Mouse (Mus musculus) gastrocnemius, postnatal 36 days (tissue): ENCODE data around the gene Nudt2. TPM values are rescaled to one million over a fixed set of nuclear protein-coding genes. Genes with fewer than 3 reads are reported as not detected.
"Not testable (repeated sequence)": the region's sequence is repeated elsewhere in the genome, so short reads cannot be mapped to it uniquely, and the experiment has no call there.

Experiments used
- DNase-seq, 2 experiments: peaks; one replicate each; pipeline ENCODE4 v3.0.0; 2022
- intact Hi-C: fragments of 180-260 bp; cut with DNase I; formaldehyde crosslinking; loops from one replicate; pipeline ENCODE4 v1.15.1; 2025
- long read RNA-seq, 2 experiments: library from polyadenylated mRNA; stranded (forward); transcript quantifications; one replicate each; pipeline ENCODE4 v2.0.0; 2021
- total RNA-seq, 2 experiments: library from RNA; stranded (reverse); gene quantifications; 2 replicates each; pipeline ENCODE4 v1.2.3; 2021

The Nudt2 gene
- total RNA-seq: 10 to 100 TPM; 21.9 to 22.4 TPM
- long read RNA-seq, experiment 1, transcript Nudt2-201 (3 exons, 845 nt): major isoform, 11 of 14 reads
- long read RNA-seq, experiment 1, partial matches to known transcripts: 3 of 14 reads
- long read RNA-seq, experiment 1, other reads (novel, unspliced or antisense): 0 of 14 reads
- long read RNA-seq, experiment 2, transcript Nudt2-201 (3 exons, 845 nt): major isoform, 20 of 23 reads
- long read RNA-seq, experiment 2, partial matches to known transcripts: 1 of 23 reads
- long read RNA-seq, experiment 2, other reads (novel, unspliced or antisense): 2 of 23 reads

GRCm38 (mm10) chr4:41464345-41465286 lies at the start of gene Nudt2, which contains the start of gene Kif24:
Gene Nudt2, plus strand, starts transcription at chr4:41465151.
Gene Kif24, minus strand, starts transcription at chr4:41464887.
- intact Hi-C loops: loop anchor here (5.0 kb wide), 2 partner anchors 153 to 248 kb away; partner anchors contain the start of gene Rpp25l

GRCm38 (mm10) chr4:41416966-41417365 lies 48.0 kb upstream of the Nudt2 start:
- no peak for DNase-seq
- intact Hi-C loops: no loop called here

More at GRCm38 (mm10) chr4:41464345-41465286, at the start of gene Nudt2, which contains the start of gene Kif24:
- DNase-seq: peak; percentile 93 to 98

GRCm38 (mm10) chr4:41438931-41439330 lies 26.0 kb upstream of the Nudt2 start:
- DNase-seq: no peak
- intact Hi-C loops: no loop called here

GRCm38 (mm10) chr4:41442790-41443302 lies 22.1 kb upstream of the Nudt2 start:
- intact Hi-C loops: no loop called here
- DNase-seq: no peak

GRCm38 (mm10) chr4:41447595-41447994 lies 17.4 kb upstream of the Nudt2 start:
- intact Hi-C loops: loop anchor here (5.0 kb wide), 1 partner anchor 35 kb away; no protein-coding TSS in a partner anchor
- no peak for DNase-seq

GRCm38 (mm10) chr4:41460690-41461089 lies 4.3 kb upstream of the Nudt2 start:
- intact Hi-C loops: no loop called here
- no peak for DNase-seq

GRCm38 (mm10) chr4:41463051-41463738 lies 1.8 kb upstream of the Nudt2 start:
- DNase-seq, intact Hi-C loops: not testable (repeated sequence)

GRCm38 (mm10) chr4:41465287-41465665 lies 325 bp downstream of the Nudt2 start:
- intact Hi-C loops: loop anchor here (5.0 kb wide), 2 partner anchors 152 to 247 kb away; partner anchors contain the start of gene Rpp25l
- DNase-seq: no peak

GRCm38 (mm10) chr4:41468396-41469080 lies 3.6 kb downstream of the Nudt2 start:
- intact Hi-C loops: loop anchor here (2.0 to 5.0 kb wide), 3 partner anchors 36 to 244 kb away; partner anchors contain the start of gene Rpp25l
- DNase-seq: peak; percentile 30 to 31

GRCm38 (mm10) chr4:41469199-41469598 lies 4.2 kb downstream of the Nudt2 start:
- intact Hi-C loops: loop anchor here (2.0 to 5.0 kb wide), 3 partner anchors 36 to 243 kb away; partner anchors contain the start of gene Rpp25l
- no peak for DNase-seq

GRCm38 (mm10) chr4:41470051-41470683 lies 5.2 kb downstream of the Nudt2 start:
- no peak for DNase-seq
- intact Hi-C loops: loop anchor here (5.0 kb wide), 1 partner anchor 177 kb away; no protein-coding TSS in a partner anchor

GRCm38 (mm10) chr4:41470684-41471383 lies 5.9 kb downstream of the Nudt2 start:
- DNase-seq: no peak
- intact Hi-C loops: loop anchor here (5.0 kb wide), 1 partner anchor 176 kb away; no protein-coding TSS in a partner anchor

GRCm38 (mm10) chr4:41471384-41471689 lies 6.4 kb downstream of the Nudt2 start:
- DNase-seq: no peak
- intact Hi-C loops: loop anchor here (5.0 kb wide), 1 partner anchor 176 kb away; no protein-coding TSS in a partner anchor

- peak in 1 of 2 experiments; percentile 17 for DNase-seq
- intact Hi-C loops: loop anchor here (5.0 kb wide), 1 partner anchor 135 kb away; no protein-coding TSS in a partner anchor
Observed at GRCm38 (mm10) chr4:41477648-41478160, 12.8 kb downstream of the Nudt2 start.

- intact Hi-C loops: loop anchor here (5.0 kb wide), 1 partner anchor 133 kb away; no protein-coding TSS in a partner anchor
- DNase-seq: no peak
Observed at GRCm38 (mm10) chr4:41478751-41479455, 14.0 kb downstream of the Nudt2 start.

GRCm38 (mm10) chr4:41479456-41479804 lies 14.5 kb downstream of the Nudt2 start:
- peak in 1 of 2 experiments; percentile 14 for DNase-seq
- intact Hi-C loops: loop anchor here (5.0 kb wide), 1 partner anchor 133 kb away; no protein-coding TSS in a partner anchor

GRCm38 (mm10) chr4:41480254-41480653 lies 15.3 kb downstream of the Nudt2 start:
- DNase-seq: peak; percentile 75 to 78
- intact Hi-C loops: no loop called here
